Mouse (Mus musculus): ENCODE data around the gene D130052B06Rik. TPM values are rescaled to one million over a fixed set of nuclear protein-coding genes. Genes with fewer than 3 reads are reported as not detected.

D130052B06Rik gene
- polyA plus RNA-seq, 1 experiment from 2014 or later, result not detected

DNA sequence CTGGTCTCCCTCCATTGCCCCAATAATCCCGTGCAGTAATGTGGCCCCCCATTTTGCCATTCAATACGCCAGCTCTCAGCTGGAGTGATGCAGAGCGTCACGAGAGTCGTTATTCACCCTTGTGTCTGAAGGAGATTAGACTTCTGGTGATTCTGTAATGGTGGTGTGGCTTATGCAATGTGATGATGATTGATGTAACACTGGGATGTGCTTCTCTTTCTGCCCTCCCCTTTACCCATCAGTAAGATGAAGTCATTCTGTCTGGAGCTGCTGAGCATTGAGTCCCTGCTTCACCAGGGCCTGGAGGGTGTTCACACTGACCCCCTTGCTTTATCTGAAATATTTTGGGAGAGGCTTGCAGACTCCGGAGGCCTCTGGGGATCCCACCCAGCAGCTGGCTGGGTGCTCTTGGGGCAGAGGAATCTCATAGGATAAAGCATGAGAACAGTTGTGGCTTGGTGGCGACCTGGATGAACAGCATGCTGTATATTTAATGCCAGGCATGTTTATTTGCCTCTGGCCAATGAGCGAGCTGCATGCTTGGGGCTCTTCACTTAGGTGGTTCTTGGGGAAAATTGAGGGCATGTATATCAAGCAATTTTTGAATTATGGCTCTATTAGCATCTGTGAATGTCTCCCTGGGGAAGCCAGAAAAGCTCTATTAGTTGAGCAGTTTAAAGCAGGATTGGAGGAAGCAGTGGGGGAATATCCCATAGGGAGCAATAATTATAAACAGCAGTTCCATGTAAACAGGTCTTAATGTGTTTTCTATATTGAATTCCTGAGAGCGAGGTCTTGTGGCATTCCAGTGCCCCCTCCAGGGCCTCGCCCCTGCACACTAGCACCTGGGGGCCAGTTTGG, 71.2 kb downstream of the D130052B06Rik start:
- Histone ChIP-seq H3K4me2 (replicated peaks; ENCODE audit: low read depth) (no peak overlapping the region), H3K4me1 (replicated peaks; ENCODE audit: control insufficient read depth, insufficient read depth, low read length) (no peaks in the 10 kb centered on the region), H3K4me3 (ENCODE audit: low read depth, low read length) (no peak overlapping the region), H3K27ac (ENCODE audit: low read depth, low read length) (no peak overlapping the region), H3K9ac (ENCODE audit: low read depth, low read length) (no peak overlapping the region), H3K9me3 (ENCODE audit: control insufficient read depth) (no peaks in the 10 kb centered on the region), H3K36me3 (ENCODE audit: control insufficient read depth, insufficient read depth) (no peaks in the 10 kb centered on the region), H3K27me3 (replicated peaks; ENCODE audit: control insufficient read depth, insufficient read depth, low read length) (no peaks in the 10 kb centered on the region)
- 78% methylated on average over 10 of the region's 10 CpGs for whole genome bisulfite sequencing
- no peak for ATAC-seq
- no peak for TF ChIP-seq CTCF (IDR thresholded peaks at IDR 0.05; ENCODE audit: low read depth)

Other genes starting within 250 kb of the D130052B06Rik start
- 0.92 and 1.1 TPM in 2 replicates for gene Ranbp17, start 85.6 kb upstream of the D130052B06Rik start, polyA plus RNA-seq (2015; fragmentation: Nextera tagmentation; extraction: Ambion mirVana)
- not detected in 2 replicates for gene Gabrp, start 20.3 kb upstream of the D130052B06Rik start, polyA plus RNA-seq (2015; fragmentation: Nextera tagmentation; extraction: Ambion mirVana)

All from intestine, postnatal 0 days (tissue).